In the genomic region with DNA sequence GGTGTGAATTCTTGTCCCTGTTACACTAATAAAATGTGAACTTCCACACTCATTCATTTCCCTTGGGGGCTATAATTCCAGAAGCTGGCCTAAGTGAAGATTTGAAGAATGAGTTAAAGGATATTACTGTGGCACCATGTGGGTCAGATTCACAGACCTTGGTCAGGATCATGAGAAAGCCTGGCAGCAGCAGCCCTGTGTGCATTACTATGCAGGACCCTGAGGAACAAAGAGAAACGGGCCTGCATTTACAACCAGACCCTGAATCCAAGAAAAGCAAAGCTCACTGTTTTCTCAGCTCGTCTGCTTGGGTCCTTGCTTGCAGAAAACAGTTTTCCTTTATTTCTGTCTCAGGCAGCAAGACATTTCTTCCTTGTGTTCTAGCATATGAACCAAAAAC, we compare ENCODE assay signal across 26 mouse cellular contexts.
DNase-seq lines count a peak whose midpoint lies in the region; ATAC-seq and TF ChIP-seq lines count a peak whose summit lies in the region.
"Had no signal": no experiment of that assay in that cellular context is flagged by ENCODE, and none has a peak within 500 bp of the region (broad histone marks: within the 10 kb centered on the region; RNA-seq: fewer than 3 reads in every experiment).

No protein-coding gene starts in this region.

- 41% methylated on average over 2 of the region's 2 CpGs for WGBS in limb, embryonic 12.5 days
- 70% methylated on average over 2 of the region's 2 CpGs for WGBS in limb, embryonic 10.5 days
- WGBS in limb, embryonic 14.5 days = 23% methylated on average over 2 of the region's 2 CpGs
- WGBS in intestine, embryonic 15.5 days = 71% methylated on average over 2 of the region's 2 CpGs

- H3K27me3 ChIP-seq in limb, embryonic 12.5 days = no peaks in the 10 kb centered on the region
- H3K27me3 ChIP-seq in limb, embryonic 10.5 days (ENCODE audit: low read depth, poor library complexity, severe bottlenecking) = no peaks in the 10 kb centered on the region
- H3K27me3 ChIP-seq in limb, embryonic 14.5 days (ENCODE audit: control insufficient read depth, insufficient read depth, low read length) = no peaks in the 10 kb centered on the region
- H3K27me3 ChIP-seq in intestine, embryonic 15.5 days (replicated peaks) = no peaks in the 10 kb centered on the region
- H3K27me3 ChIP-seq: embryonic facial prominence, embryonic 12.5 days; forebrain, embryonic 12.5 days; heart, embryonic 13.5 days; hindbrain, embryonic 12.5 days had no signal

- ATAC-seq in limb, embryonic 12.5 days (ENCODE audit: insufficient number of reproducible peaks, insufficient read depth, low FRiP score, low TSS enrichment, low read depth) = no peak
- 0 out of 2 replicates have a peak, but pooled peaks have one; percentile 51 for ATAC-seq in limb, embryonic 14.5 days (ENCODE audit: low FRiP score, low read depth)
- ATAC-seq in intestine, embryonic 15.5 days = no peak
- ATAC-seq: activated CD4-positive, CD25-positive, alpha-beta regulatory T cell, adult 4 months; CD4-positive, CD25-positive, alpha-beta regulatory T cell, adult 4 months; forebrain, embryonic 16.5 days; hindbrain, embryonic 16.5 days had no signal

- no peaks in the 10 kb centered on the region for H3K9me3 ChIP-seq in limb, embryonic 12.5 days
- H3K9me3 ChIP-seq in limb, embryonic 10.5 days (replicated peaks) = no peaks in the 10 kb centered on the region
- H3K9me3 ChIP-seq in limb, embryonic 14.5 days (ENCODE audit: control insufficient read depth, low read length) = no peaks in the 10 kb centered on the region
- H3K9me3 ChIP-seq in intestine, embryonic 15.5 days = no peaks in the 10 kb centered on the region
- H3K9me3 ChIP-seq: embryonic facial prominence, embryonic 12.5 days; forebrain, embryonic 12.5 days; heart, embryonic 10.5 days; heart, embryonic 13.5 days; hindbrain, embryonic 12.5 days had no signal

- H3K36me3 ChIP-seq in limb, embryonic 12.5 days = no peaks in the 10 kb centered on the region
- H3K36me3 ChIP-seq in limb, embryonic 10.5 days = no peaks in the 10 kb centered on the region
- no peaks in the 10 kb centered on the region for H3K36me3 ChIP-seq in limb, embryonic 14.5 days (ENCODE audit: control insufficient read depth, insufficient read depth, low read length)
- no peaks in the 10 kb centered on the region for H3K36me3 ChIP-seq in intestine, embryonic 15.5 days
- H3K36me3 ChIP-seq: embryonic facial prominence, embryonic 12.5 days; forebrain, embryonic 12.5 days; heart, embryonic 10.5 days; heart, embryonic 13.5 days; hindbrain, embryonic 12.5 days had no signal

- DNase-seq in limb, embryonic 10.5 days (ENCODE audit: low spot score) = no peak
- peak; percentile 25 for DNase-seq in adipocyte (ENCODE audit: low spot score)
- peak; percentile 25 for DNase-seq in limb, embryonic 14.5 days (ENCODE audit: low spot score)
- DNase-seq in kidney, postnatal 4 days = no peak
- DNase-seq: adrenal gland, postnatal 10 days; adrenal gland, postnatal 36 days; cerebellum, adult 18-20 months; cerebellum, adult 9-10 months; cerebellum, postnatal 14 days; gastrocnemius, postnatal 10 days; gastrocnemius, postnatal 36 days; heart, adult 2 months; heart, postnatal 14 days; heart, postnatal 4 days had no signal

- H3K4me1 ChIP-seq in limb, embryonic 12.5 days (replicated peaks) = peaks cover 22% of the 10 kb centered on the region
- H3K4me1 ChIP-seq in limb, embryonic 10.5 days = no peaks in the 10 kb centered on the region
- peaks cover 19% of the 10 kb centered on the region for H3K4me1 ChIP-seq in limb, embryonic 14.5 days (ENCODE audit: control insufficient read depth, insufficient read depth, low read length)
- H3K4me1 ChIP-seq in intestine, embryonic 15.5 days (replicated peaks) = no peaks in the 10 kb centered on the region
- H3K4me1 ChIP-seq: embryonic facial prominence, embryonic 12.5 days; forebrain, embryonic 12.5 days; heart, embryonic 10.5 days; heart, embryonic 13.5 days had no signal

- no peak overlapping the region for H3K4me2 ChIP-seq in limb, embryonic 12.5 days
- no peak overlapping the region for H3K4me2 ChIP-seq in limb, embryonic 14.5 days (replicated peaks; ENCODE audit: low read depth, low read length, severe bottlenecking)
- no peak overlapping the region for H3K4me2 ChIP-seq in intestine, embryonic 15.5 days (replicated peaks)
- H3K4me2 ChIP-seq: embryonic facial prominence, embryonic 12.5 days; forebrain, embryonic 12.5 days; heart, embryonic 13.5 days; hindbrain, embryonic 12.5 days had no signal

- peak overlapping the region; percentile 69 for H3K27ac ChIP-seq in limb, embryonic 12.5 days
- no peak overlapping the region for H3K27ac ChIP-seq in limb, embryonic 10.5 days
- peak overlapping the region; percentile 48 for H3K27ac ChIP-seq in limb, embryonic 14.5 days (replicated peaks; ENCODE audit: low read depth, low read length)
- H3K27ac ChIP-seq in intestine, embryonic 15.5 days = no peak overlapping the region
- H3K27ac ChIP-seq: embryonic facial prominence, embryonic 12.5 days; forebrain, embryonic 12.5 days; heart, adult 2 months; heart, embryonic 10.5 days; heart, embryonic 13.5 days; hindbrain, embryonic 12.5 days had no signal

- no peak for TF ChIP-seq POLR2A in limb, embryonic 14.5 days (IDR thresholded peaks at IDR 0.05; ENCODE audit: borderline replicate concordance, extremely low read depth, insufficient read depth, insufficient read length)

- no peak overlapping the region for H3K9ac ChIP-seq in limb, embryonic 12.5 days (replicated peaks)
- no peak overlapping the region for H3K9ac ChIP-seq in limb, embryonic 14.5 days (ENCODE audit: low read depth, low read length, severe bottlenecking)
- H3K9ac ChIP-seq in intestine, embryonic 15.5 days = no peak overlapping the region
- H3K9ac ChIP-seq: embryonic facial prominence, embryonic 12.5 days; forebrain, embryonic 12.5 days; heart, embryonic 13.5 days; hindbrain, embryonic 12.5 days had no signal

- H3K4me3 ChIP-seq in limb, embryonic 12.5 days (replicated peaks) = no peak overlapping the region
- no peak overlapping the region for H3K4me3 ChIP-seq in limb, embryonic 10.5 days
- no peak overlapping the region for H3K4me3 ChIP-seq in limb, embryonic 14.5 days (replicated peaks; ENCODE audit: low read length)
- no peak overlapping the region for H3K4me3 ChIP-seq in intestine, embryonic 15.5 days (replicated peaks)
- H3K4me3 ChIP-seq: embryonic facial prominence, embryonic 12.5 days; erythroblast, embryonic 14.5 days; forebrain, embryonic 12.5 days; heart, adult 2 months; heart, embryonic 10.5 days; heart, embryonic 13.5 days; hindbrain, embryonic 12.5 days had no signal

Comparison
In these comparisons a context has a peak if more than half of its experiments do, and no peak if none do; other contexts are left out.
1. H3K27ac ChIP-seq: peak in limb, embryonic 12.5 days (single experiment) and limb, embryonic 14.5 days (single experiment); none in limb, embryonic 10.5 days (single experiment) and intestine, embryonic 15.5 days (single experiment).
2. DNase-seq: peak in adipocyte (single experiment) and limb, embryonic 14.5 days (single experiment); none in limb, embryonic 10.5 days (single experiment) and kidney, postnatal 4 days (0 of 2).